Mouse (Mus musculus): ENCODE results near the gene Krt76. TPM values are rescaled to one million over a fixed set of nuclear protein-coding genes. Genes with fewer than 3 reads are reported as not detected.

The Krt76 gene
- total and polyA plus RNA-seq, 3 experiments, result not detected

DNA sequence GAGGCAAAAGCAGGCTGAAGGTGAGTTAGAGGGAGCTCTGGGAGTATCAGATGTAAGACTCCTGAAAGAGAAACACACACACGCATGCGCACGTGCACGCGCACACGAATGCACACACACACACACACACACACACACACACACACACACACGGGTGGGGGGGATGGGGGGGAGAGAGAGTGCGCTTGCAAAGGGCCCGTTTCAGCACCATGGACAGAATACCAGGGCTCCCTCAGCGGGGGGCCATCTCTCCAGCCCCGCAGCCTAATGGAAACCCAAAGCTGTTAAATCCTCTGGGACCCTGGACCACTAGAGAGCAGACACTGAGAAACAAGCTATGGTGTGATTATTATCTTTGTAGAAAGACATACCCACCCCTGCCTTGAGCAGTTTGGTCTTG lies 12.9 kb downstream of the Krt76 start:
- dilution Hi-C loops (cut with MboI; ENCODE audit: extremely low pct_ligation_motif_present, extremely low pct_unique_long_range_greater_than_20kb, low sequenced_read_pairs) (no loop called here), in situ Hi-C loops (cut with MboI; ENCODE audit: low pct_ligation_motif_present, low pct_unique_long_range_greater_than_20kb, low sequenced_read_pairs) (no loop called here)
- no peak overlapping the region for H3K4me3 ChIP-seq (replicated peaks in 1 of 3; ENCODE audit: low read depth in 2 of 3, low read length in 2 of 3, poor library complexity in 1 of 3)
- no peak for DNase-seq (ENCODE audit: extremely low read depth)
- no peaks in the 10 kb centered on the region for H3K36me3 ChIP-seq (replicated peaks in 1 of 2; ENCODE audit: control insufficient read depth in 1 of 2, insufficient read depth in 1 of 2, low read length in 1 of 2)
- no peaks in the 10 kb centered on the region for H3K9me3 ChIP-seq (replicated peaks; ENCODE audit: low read length)
- H3K4me2 ChIP-seq (ENCODE audit: insufficient read depth, low read depth, poor library complexity, severe bottlenecking), result no peak overlapping the region
- H3K27ac ChIP-seq (ENCODE audit: insufficient read depth, low read depth), result no peak overlapping the region
- H3K79me2 ChIP-seq (replicated peaks; ENCODE audit: control insufficient read depth, extremely low read depth, insufficient read depth, poor library complexity, severe bottlenecking), result no peaks in the 10 kb centered on the region
- TF ChIP-seq CHD2 (IDR thresholded peaks at IDR 0.05; ENCODE audit: low read length) (no peak), UBTF (IDR thresholded peaks at IDR 0.05; ENCODE audit: low read depth, low read length) (no peak), ZKSCAN1 (IDR thresholded peaks at IDR 0.05; ENCODE audit: borderline replicate concordance, low read depth, low read length) (no peak)
- peaks cover 91% of the 10 kb centered on the region for H3K27me3 ChIP-seq (replicated peaks)
- H3K4me1 ChIP-seq (ENCODE audit: control insufficient read depth in 1 of 2, insufficient read depth in 2 of 2), result no peaks in the 10 kb centered on the region
- no peak overlapping the region for H3K9ac ChIP-seq (ENCODE audit: insufficient read depth, low read depth)

DNA sequence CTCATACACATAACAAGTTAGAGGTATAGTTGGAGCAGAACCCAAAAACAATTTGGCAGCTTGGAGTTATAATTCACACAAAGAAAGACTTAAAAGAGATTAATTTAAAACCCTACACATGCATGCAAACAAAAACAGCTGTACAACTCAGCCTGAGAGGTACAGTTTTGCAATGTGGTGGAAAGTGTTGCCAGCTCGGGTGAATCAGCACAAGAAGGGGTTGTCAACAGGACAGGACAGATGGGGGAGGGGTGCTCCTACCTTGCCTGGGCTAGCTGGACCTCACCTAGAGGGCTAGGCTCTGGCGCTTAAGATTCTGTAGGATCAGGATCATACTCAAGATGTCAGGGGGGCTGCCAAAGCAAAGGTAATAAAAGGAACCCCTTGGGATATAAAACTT lies 14.7 kb downstream of the Krt76 start:
- no peaks in the 10 kb centered on the region for H3K4me1 ChIP-seq (ENCODE audit: control insufficient read depth in 1 of 2, insufficient read depth in 2 of 2)
- H3K36me3 ChIP-seq (replicated peaks in 1 of 2; ENCODE audit: control insufficient read depth in 1 of 2, insufficient read depth in 1 of 2, low read length in 1 of 2), result no peaks in the 10 kb centered on the region
- H3K27me3 ChIP-seq (replicated peaks), result peaks cover 91% of the 10 kb centered on the region
- no peak overlapping the region for H3K4me3 ChIP-seq (replicated peaks in 1 of 3; ENCODE audit: low read depth in 2 of 3, low read length in 2 of 3, poor library complexity in 1 of 3)
- no peak for TF ChIP-seq MYC (IDR thresholded peaks at IDR 0.05; ENCODE audit: low read depth, low read length)
- TF ChIP-seq NRF1 (IDR thresholded peaks at IDR 0.05; ENCODE audit: low read depth, low read length), result no peak
- no peak for TF ChIP-seq CHD2 (IDR thresholded peaks at IDR 0.05; ENCODE audit: low read length)
- no peak overlapping the region for H3K9ac ChIP-seq (ENCODE audit: insufficient read depth, low read depth)
- dilution Hi-C loops (cut with MboI; ENCODE audit: extremely low pct_ligation_motif_present, extremely low pct_unique_long_range_greater_than_20kb, low sequenced_read_pairs), result no loop called here
- no peak overlapping the region for H3K27ac ChIP-seq (ENCODE audit: insufficient read depth, low read depth)
- H3K9me3 ChIP-seq (replicated peaks; ENCODE audit: low read length), result no peaks in the 10 kb centered on the region
- no peak overlapping the region for H3K4me2 ChIP-seq (ENCODE audit: insufficient read depth, low read depth, poor library complexity, severe bottlenecking)
- DNase-seq (ENCODE audit: extremely low read depth), result no peak
- no peaks in the 10 kb centered on the region for H3K79me2 ChIP-seq (replicated peaks; ENCODE audit: control insufficient read depth, extremely low read depth, insufficient read depth, poor library complexity, severe bottlenecking)
- in situ Hi-C loops (cut with MboI; ENCODE audit: low pct_ligation_motif_present, low pct_unique_long_range_greater_than_20kb, low sequenced_read_pairs), result no loop called here

DNA sequence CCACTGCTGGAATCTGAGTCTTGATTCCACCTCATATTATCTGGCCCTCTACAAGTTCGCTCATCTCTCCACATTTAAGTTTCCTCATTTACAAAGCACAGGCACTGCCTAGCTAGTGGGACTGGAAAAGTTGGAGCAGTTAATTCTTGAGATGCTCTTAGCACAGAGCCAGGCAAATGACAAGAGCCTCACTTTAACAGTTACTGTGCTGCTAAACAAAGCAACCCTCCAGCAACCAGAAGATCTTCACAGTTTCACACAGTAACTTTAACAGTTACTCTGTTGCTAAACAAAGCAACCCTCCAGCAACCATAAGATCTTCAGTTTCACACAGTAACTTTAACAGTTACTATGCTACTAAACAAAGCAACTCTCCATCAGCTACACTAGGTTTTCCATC lies 18.3 kb downstream of the Krt76 start:
- H3K27me3 ChIP-seq (replicated peaks), result peaks cover 94% of the 10 kb centered on the region
- no peak overlapping the region for H3K4me2 ChIP-seq (ENCODE audit: insufficient read depth, low read depth, poor library complexity, severe bottlenecking)
- no peaks in the 10 kb centered on the region for H3K9me3 ChIP-seq (replicated peaks; ENCODE audit: low read length)
- TF ChIP-seq MAZ (IDR thresholded peaks at IDR 0.05; ENCODE audit: low read depth, low read length), result no peak
- TF ChIP-seq JUN (IDR thresholded peaks at IDR 0.05; ENCODE audit: insufficient read depth, low read depth, low read length), result no peak
- TF ChIP-seq ZKSCAN1 (IDR thresholded peaks at IDR 0.05; ENCODE audit: borderline replicate concordance, low read depth, low read length), result no peak
- TF ChIP-seq NRF1 (IDR thresholded peaks at IDR 0.05; ENCODE audit: low read depth, low read length), result no peak
- TF ChIP-seq MAFK (IDR thresholded peaks at IDR 0.05; ENCODE audit: insufficient replicate concordance, low read length), result no peak
- no peak for TF ChIP-seq HCFC1 (IDR thresholded peaks at IDR 0.05; ENCODE audit: low read depth, low read length)
- no peak for TF ChIP-seq ZNF384 (IDR thresholded peaks at IDR 0.05; ENCODE audit: low read depth, low read length)
- no peak for TF ChIP-seq PAX5 (IDR thresholded peaks at IDR 0.05; ENCODE audit: low read length)
- no peak for TF ChIP-seq USF2 (conservative IDR thresholded peaks at IDR 0.05; ENCODE audit: low read depth, low read length)
- TF ChIP-seq NELFE (IDR thresholded peaks at IDR 0.05; ENCODE audit: low read depth, low read length), result no peak
- no peak for TF ChIP-seq CHD2 (IDR thresholded peaks at IDR 0.05; ENCODE audit: low read length)
- H3K27ac ChIP-seq (ENCODE audit: insufficient read depth, low read depth), result no peak overlapping the region
- no peaks in the 10 kb centered on the region for H3K4me1 ChIP-seq (ENCODE audit: control insufficient read depth in 1 of 2, insufficient read depth in 2 of 2)
- in situ Hi-C loops (cut with MboI; ENCODE audit: low pct_ligation_motif_present, low pct_unique_long_range_greater_than_20kb, low sequenced_read_pairs) (no loop called here), dilution Hi-C loops (cut with MboI; ENCODE audit: extremely low pct_ligation_motif_present, extremely low pct_unique_long_range_greater_than_20kb, low sequenced_read_pairs) (no loop called here)
- H3K79me2 ChIP-seq (replicated peaks; ENCODE audit: control insufficient read depth, extremely low read depth, insufficient read depth, poor library complexity, severe bottlenecking), result no peaks in the 10 kb centered on the region
- H3K36me3 ChIP-seq (replicated peaks in 1 of 2; ENCODE audit: control insufficient read depth in 1 of 2, insufficient read depth in 1 of 2, low read length in 1 of 2), result no peaks in the 10 kb centered on the region
- H3K9ac ChIP-seq (ENCODE audit: insufficient read depth, low read depth), result no peak overlapping the region
- DNase-seq (ENCODE audit: extremely low read depth), result no peak
- no peak overlapping the region for H3K4me3 ChIP-seq (replicated peaks in 1 of 3; ENCODE audit: low read depth in 2 of 3, low read length in 2 of 3, poor library complexity in 1 of 3)
